8 mouse cellular contexts compared by ENCODE assay signal in genomic region chr4:129622120-129622802, GRCm38 (mm10). TPM values are rescaled to one million over a fixed set of nuclear protein-coding genes. Genes with fewer than 3 reads are reported as not detected.
DNase-seq lines count a peak whose midpoint lies in the region; ATAC-seq and TF ChIP-seq lines count a peak whose summit lies in the region.
"Had no signal": no experiment of that assay in that cellular context is flagged by ENCODE, and none has a peak within 500 bp of the region (broad histone marks: within the 10 kb centered on the region; RNA-seq: fewer than 3 reads in every experiment).

No protein-coding gene starts in this region.

- peak overlapping the region; percentile 52; the same call in 1 of the 2 replicates for H3K4me3 ChIP-seq in lung, embryonic 14.5 days (ENCODE audit: low read depth, low read length)
- no peak overlapping the region for H3K4me3 ChIP-seq in forebrain, embryonic 11.5 days (ENCODE audit: low read depth, low read length)
- H3K4me3 ChIP-seq in intestine, embryonic 16.5 days (ENCODE audit: low read length) = no peak overlapping the region
- H3K4me3 ChIP-seq in neural tube, embryonic 14.5 days (ENCODE audit: low read depth, low read length) = peak overlapping the region; percentile 59; the same call in 1 of the 2 replicates

- H3K9ac ChIP-seq in lung, embryonic 14.5 days = peak overlapping the region; percentile 68
- no peak overlapping the region for H3K9ac ChIP-seq in forebrain, embryonic 11.5 days (ENCODE audit: low read length)
- H3K9ac ChIP-seq in intestine, embryonic 16.5 days (ENCODE audit: low read depth, low read length) = peak overlapping the region; percentile 89
- peak overlapping the region; percentile 81; the same call in 1 of the 2 replicates for H3K9ac ChIP-seq in neural tube, embryonic 14.5 days (replicated peaks; ENCODE audit: low read depth, low read length)

- peak overlapping the region; percentile 65 for H3K4me2 ChIP-seq in lung, embryonic 14.5 days
- peak overlapping the region; percentile 79; the same call in 1 of the 2 replicates for H3K4me2 ChIP-seq in forebrain, embryonic 11.5 days (ENCODE audit: low read depth, low read length, severe bottlenecking)
- no peak overlapping the region; the same call in 1 of the 2 replicates for H3K4me2 ChIP-seq in intestine, embryonic 16.5 days (ENCODE audit: low read depth, low read length)
- H3K4me2 ChIP-seq in neural tube, embryonic 14.5 days (ENCODE audit: low read depth, low read length) = peak overlapping the region; percentile 86

- H3K27ac ChIP-seq in lung, embryonic 14.5 days (ENCODE audit: low read depth) = no peak overlapping the region
- no peak overlapping the region for H3K27ac ChIP-seq in forebrain, embryonic 11.5 days (ENCODE audit: low read depth, low read length)
- H3K27ac ChIP-seq in intestine, embryonic 16.5 days (ENCODE audit: low read length) = peak overlapping the region; percentile 21; the same call in 1 of the 2 replicates
- H3K27ac ChIP-seq in neural tube, embryonic 14.5 days (ENCODE audit: low read depth, low read length) = no peak overlapping the region; the same call in 1 of the 2 replicates

- no peaks in the 10 kb centered on the region for H3K27me3 ChIP-seq in lung, embryonic 14.5 days (ENCODE audit: insufficient read depth, low read length)
- no peaks in the 10 kb centered on the region for H3K27me3 ChIP-seq in forebrain, embryonic 11.5 days (ENCODE audit: control insufficient read depth, insufficient read depth, low read length)
- H3K27me3 ChIP-seq in intestine, embryonic 16.5 days (replicated peaks; ENCODE audit: control insufficient read depth, insufficient read depth, low read length) = no peaks in the 10 kb centered on the region
- no peaks in the 10 kb centered on the region for H3K27me3 ChIP-seq in neural tube, embryonic 14.5 days (ENCODE audit: control insufficient read depth, insufficient read depth, low read length)

- H3K36me3 ChIP-seq in lung, embryonic 14.5 days (ENCODE audit: insufficient read depth) = peaks cover 19% of the 10 kb centered on the region
- no peaks in the 10 kb centered on the region; the same call in 1 of the 2 replicates for H3K36me3 ChIP-seq in forebrain, embryonic 11.5 days (ENCODE audit: control insufficient read depth, insufficient read depth, low read length)
- 0 out of 2 replicates have a peak, but pooled peaks cover 4% of the 10 kb centered on the region for H3K36me3 ChIP-seq in intestine, embryonic 16.5 days (ENCODE audit: control insufficient read depth, insufficient read depth, low read length)
- H3K36me3 ChIP-seq in neural tube, embryonic 14.5 days (ENCODE audit: control insufficient read depth, insufficient read depth, low read length) = peaks cover 3% of the 10 kb centered on the region

- ATAC-seq in lung, embryonic 14.5 days (ENCODE audit: insufficient read depth) = no peak
- no peak for ATAC-seq in forebrain, embryonic 11.5 days (replicated peaks; ENCODE audit: low FRiP score)
- no peak for ATAC-seq in intestine, embryonic 16.5 days
- no peak for ATAC-seq in neural tube, embryonic 14.5 days (ENCODE audit: low read depth)
- no peak for ATAC-seq in megakaryocyte progenitor cell, adult 5-6 weeks (replicated peaks; ENCODE audit: poor library complexity)
- ATAC-seq: activated CD4-positive, CD25-positive, alpha-beta regulatory T cell, adult 4 months had no signal

- DNase-seq in lung, embryonic 14.5 days = no peak
- DNase-seq in lung, adult 18-20 months = no peak
- DNase-seq in forebrain, embryonic 11.5 days (ENCODE audit: low spot score) = no peak
- DNase-seq in layer of hippocampus, adult 11-12 months (ENCODE audit: low spot score) = no peak

- H3K4me1 ChIP-seq in lung, embryonic 14.5 days (ENCODE audit: insufficient read depth) = peaks cover 18% of the 10 kb centered on the region; the same call in 1 of the 2 replicates
- peaks cover 31% of the 10 kb centered on the region for H3K4me1 ChIP-seq in forebrain, embryonic 11.5 days (replicated peaks; ENCODE audit: control insufficient read depth, insufficient read depth, low read length)
- peaks cover 32% of the 10 kb centered on the region for H3K4me1 ChIP-seq in intestine, embryonic 16.5 days (ENCODE audit: control insufficient read depth, insufficient read depth, low read length)
- H3K4me1 ChIP-seq in neural tube, embryonic 14.5 days (ENCODE audit: control insufficient read depth, insufficient read depth, low read length) = peaks cover 36% of the 10 kb centered on the region

- 76% methylated on average over 11 of the region's 11 CpGs for WGBS in lung, embryonic 14.5 days
- WGBS in forebrain, embryonic 11.5 days = 76% methylated on average over 11 of the region's 11 CpGs
- WGBS in intestine, embryonic 16.5 days = 78% methylated on average over 11 of the region's 11 CpGs
- WGBS in neural tube, embryonic 14.5 days = 85% methylated on average over 11 of the region's 11 CpGs

- TF ChIP-seq CTCF in lung, embryonic 14.5 days (IDR thresholded peaks at IDR 0.05; ENCODE audit: low read depth) = no peak

- H3K9me3 ChIP-seq in lung, embryonic 14.5 days (ENCODE audit: low read depth, low read length) = no peaks in the 10 kb centered on the region
- no peaks in the 10 kb centered on the region for H3K9me3 ChIP-seq in forebrain, embryonic 11.5 days (ENCODE audit: control insufficient read depth, low read length)
- no peaks in the 10 kb centered on the region for H3K9me3 ChIP-seq in intestine, embryonic 16.5 days (ENCODE audit: control insufficient read depth, low read length)
- H3K9me3 ChIP-seq in neural tube, embryonic 14.5 days (ENCODE audit: control insufficient read depth, low read length) = no peaks in the 10 kb centered on the region

RNA-seq across cellular contexts. Expression of gene Ccdc28b, which starts 1.5 kb away (rescaled TPM):
- 43.9 and 46.3 TPM in 2 replicates for polyA plus RNA-seq in lung, embryonic 14.5 days (2014; fragmentation: Nextera tagmentation; extraction: Ambion mirVana)
- polyA plus RNA-seq in forebrain, embryonic 11.5 days (2014; fragmentation: Nextera tagmentation; extraction: Ambion mirVana) = 57.6 and 66.1 TPM in 2 replicates
- 42.7 and 44.6 TPM in 2 replicates for polyA plus RNA-seq in intestine, embryonic 16.5 days (2015; fragmentation: Nextera tagmentation; extraction: Ambion mirVana)
- polyA plus RNA-seq in neural tube, embryonic 14.5 days (2014; fragmentation: Nextera tagmentation; extraction: Ambion mirVana) = 136 and 141 TPM in 2 replicates
- 43.6 and 55.5 TPM in 2 replicates for total RNA-seq in megakaryocyte progenitor cell, adult 5-6 weeks (2015)
- 53.6 and 57.7 TPM in 2 replicates for total RNA-seq in megakaryocyte progenitor cell, adult 5-6 weeks (2017)

RNA-seq across cellular contexts. Expression of gene Iqcc, which starts 3.4 kb away (rescaled TPM):
- polyA plus RNA-seq in lung, embryonic 14.5 days (2014; fragmentation: Nextera tagmentation; extraction: Ambion mirVana) = 23.6 and 25.8 TPM in 2 replicates
- 25.4 and 27.2 TPM in 2 replicates for polyA plus RNA-seq in forebrain, embryonic 11.5 days (2014; fragmentation: Nextera tagmentation; extraction: Ambion mirVana)
- polyA plus RNA-seq in intestine, embryonic 16.5 days (2015; fragmentation: Nextera tagmentation; extraction: Ambion mirVana) = 24.3 and 31.2 TPM in 2 replicates
- 28.2 and 33.3 TPM in 2 replicates for polyA plus RNA-seq in neural tube, embryonic 14.5 days (2014; fragmentation: Nextera tagmentation; extraction: Ambion mirVana)
- 11.3 and 17.5 TPM in 2 replicates for total RNA-seq in megakaryocyte progenitor cell, adult 5-6 weeks (2015)
- 16.8 and 17.9 TPM in 2 replicates for total RNA-seq in megakaryocyte progenitor cell, adult 5-6 weeks (2017)

RNA-seq across cellular contexts. Expression of gene Dcdc2b, which starts 8.2 kb away (rescaled TPM):
- polyA plus RNA-seq in lung, embryonic 14.5 days (2014; fragmentation: Nextera tagmentation; extraction: Ambion mirVana) = 2.1 and 2.5 TPM in 2 replicates
- polyA plus RNA-seq in forebrain, embryonic 11.5 days (2014; fragmentation: Nextera tagmentation; extraction: Ambion mirVana) = 2.5 and 2.6 TPM in 2 replicates
- polyA plus RNA-seq in intestine, embryonic 16.5 days (2015; fragmentation: Nextera tagmentation; extraction: Ambion mirVana) = 1.6 and 1.7 TPM in 2 replicates
- polyA plus RNA-seq in neural tube, embryonic 14.5 days (2014; fragmentation: Nextera tagmentation; extraction: Ambion mirVana) = 3.9 and 4.7 TPM in 2 replicates
- 1.3 TPM in 1 of 2 replicates, not detected in the other for total RNA-seq in megakaryocyte progenitor cell, adult 5-6 weeks (2015)
- 0.81 TPM in 1 of 2 replicates, not detected in the other for total RNA-seq in megakaryocyte progenitor cell, adult 5-6 weeks (2017)

RNA-seq across cellular contexts. Expression of gene Txlna, which starts 18.6 kb away (rescaled TPM):
- 100 and 109 TPM in 2 replicates for polyA plus RNA-seq in lung, embryonic 14.5 days (2014; fragmentation: Nextera tagmentation; extraction: Ambion mirVana)
- 109 and 115 TPM in 2 replicates for polyA plus RNA-seq in forebrain, embryonic 11.5 days (2014; fragmentation: Nextera tagmentation; extraction: Ambion mirVana)
- polyA plus RNA-seq in intestine, embryonic 16.5 days (2015; fragmentation: Nextera tagmentation; extraction: Ambion mirVana) = 54.9 and 55.7 TPM in 2 replicates
- polyA plus RNA-seq in neural tube, embryonic 14.5 days (2014; fragmentation: Nextera tagmentation; extraction: Ambion mirVana) = 40.1 and 46.0 TPM in 2 replicates
- total RNA-seq in megakaryocyte progenitor cell, adult 5-6 weeks (2015) = 29.9 and 34.6 TPM in 2 replicates
- total RNA-seq in megakaryocyte progenitor cell, adult 5-6 weeks (2017) = 115 and 143 TPM in 2 replicates

RNA-seq across cellular contexts. Expression of gene Tmem234, which starts 21.8 kb away (rescaled TPM):
- polyA plus RNA-seq in lung, embryonic 14.5 days (2014; fragmentation: Nextera tagmentation; extraction: Ambion mirVana) = 187 and 200 TPM in 2 replicates
- polyA plus RNA-seq in forebrain, embryonic 11.5 days (2014; fragmentation: Nextera tagmentation; extraction: Ambion mirVana) = 188 and 192 TPM in 2 replicates
- polyA plus RNA-seq in intestine, embryonic 16.5 days (2015; fragmentation: Nextera tagmentation; extraction: Ambion mirVana) = 180 and 186 TPM in 2 replicates
- polyA plus RNA-seq in neural tube, embryonic 14.5 days (2014; fragmentation: Nextera tagmentation; extraction: Ambion mirVana) = 188 and 191 TPM in 2 replicates
- 97.2 and 104 TPM in 2 replicates for total RNA-seq in megakaryocyte progenitor cell, adult 5-6 weeks (2015)
- 100 and 123 TPM in 2 replicates for total RNA-seq in megakaryocyte progenitor cell, adult 5-6 weeks (2017)

Comparison
In these comparisons a context has a peak if more than half of its experiments do, and no peak if none do; other contexts are left out.
1. H3K4me3 ChIP-seq: peak in lung, embryonic 14.5 days (single experiment) and neural tube, embryonic 14.5 days (single experiment); none in forebrain, embryonic 11.5 days (single experiment) and intestine, embryonic 16.5 days (single experiment).